Mouse (Mus musculus) yolk sac, embryonic 10.5 days (tissue): ENCODE results near the gene Cdc42se1.

Experiments used
- DNase-seq: peaks from one replicate; pipeline ENCODE4 v3.0.0-alpha.2; 2017; ENCODE audit warnings: low spot score

Gene Cdc42se1

DNA sequence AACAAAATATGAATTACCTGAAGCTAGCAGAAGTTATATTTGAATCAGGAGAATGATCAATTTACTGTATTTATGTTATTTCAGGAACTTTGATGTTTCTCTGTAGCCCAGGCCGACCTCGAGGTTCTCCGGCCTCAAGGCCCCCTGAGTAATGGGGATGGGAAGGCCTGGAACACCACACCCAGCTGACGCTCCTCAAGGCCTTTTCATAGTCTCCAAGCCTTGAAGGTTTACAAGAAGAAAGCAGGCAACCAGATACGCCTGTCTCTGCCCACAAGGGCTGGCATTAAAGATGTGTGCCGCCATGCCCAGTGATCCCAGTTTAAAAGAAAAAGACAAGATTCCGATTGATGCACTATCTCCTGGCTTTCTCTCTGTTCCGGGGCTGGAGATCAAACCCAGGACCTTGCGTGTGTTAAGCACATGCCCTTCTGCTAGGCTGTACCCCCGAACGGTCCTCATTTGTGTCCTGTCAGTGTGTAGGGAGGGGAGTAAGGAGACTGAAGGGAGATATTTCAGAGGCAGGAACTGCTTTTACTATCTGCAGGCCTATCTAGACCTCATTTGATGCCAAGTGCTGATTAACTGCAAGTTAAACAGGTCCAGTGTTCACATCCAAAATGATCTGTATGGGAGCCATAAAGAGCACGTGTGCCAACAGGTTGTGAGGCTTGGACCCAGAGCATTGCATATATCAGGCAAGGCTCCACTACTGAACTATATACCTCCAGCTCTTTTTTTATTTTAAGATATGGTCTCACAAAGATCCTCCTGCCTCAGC, 56.2 kb downstream of the Cdc42se1 start:
- DNase-seq = no peak

DNA sequence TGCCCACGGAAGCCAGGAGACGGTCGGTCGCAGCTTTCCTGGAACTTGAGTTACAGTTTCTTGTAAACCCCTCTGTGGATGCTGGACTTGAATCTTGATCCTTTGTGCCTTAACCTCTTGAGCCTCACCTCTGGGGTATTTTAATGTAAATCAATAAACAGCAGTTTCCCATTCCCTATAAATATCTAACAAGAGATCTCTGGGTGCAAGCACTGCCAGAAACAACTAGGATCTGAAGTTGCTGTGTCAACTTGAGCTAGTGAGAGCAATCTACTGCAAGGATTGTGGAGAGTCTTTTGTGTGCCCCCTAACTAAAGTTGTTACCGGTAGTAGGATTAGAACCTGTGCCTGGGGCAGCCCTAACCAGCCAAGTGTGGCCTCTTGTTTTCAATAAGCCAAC, 56.9 kb downstream of the Cdc42se1 start:
- no peak for DNase-seq
